Mouse (Mus musculus) erythroblast, embryonic 14.5 days (primary cell): Measurements from ENCODE around the gene Tmem108.

ENCODE experiments used
- GATA1 ChIP-seq: IDR thresholded peaks from 2 replicates; pipeline ENCODE4 v1.6.1; 2012; ENCODE audit warnings: low read length, inconsistent platforms, mixed read lengths
- TAL1 ChIP-seq: IDR thresholded peaks from 3 replicates; pipeline ENCODE4 v1.6.1; 2012; ENCODE audit warnings: low read length, inconsistent platforms, mixed read lengths

- TF ChIP-seq TAL1 (no peak), GATA1 (no peak)
These were observed 276.0 kb downstream of the Tmem108 start for GRCm38 (mm10) chr9:103485606-103486005.
